Mouse (Mus musculus) c-Kit-negative CD71-positive TER-119-positive erythroid progenitor cells, embryonic 14.5 days (primary cell): ENCODE results near the gene Gm12800.
"Not testable (repeated sequence)": the region's sequence is repeated elsewhere in the genome, so short reads cannot be mapped to it uniquely, and the experiment has no call there.

Experiments
- DNase-seq: peaks from one replicate; pipeline ENCODE4 v3.0.0-alpha.2; 2013; ENCODE audit warnings: low read depth, low spot score

Gm12800 gene

DNA sequence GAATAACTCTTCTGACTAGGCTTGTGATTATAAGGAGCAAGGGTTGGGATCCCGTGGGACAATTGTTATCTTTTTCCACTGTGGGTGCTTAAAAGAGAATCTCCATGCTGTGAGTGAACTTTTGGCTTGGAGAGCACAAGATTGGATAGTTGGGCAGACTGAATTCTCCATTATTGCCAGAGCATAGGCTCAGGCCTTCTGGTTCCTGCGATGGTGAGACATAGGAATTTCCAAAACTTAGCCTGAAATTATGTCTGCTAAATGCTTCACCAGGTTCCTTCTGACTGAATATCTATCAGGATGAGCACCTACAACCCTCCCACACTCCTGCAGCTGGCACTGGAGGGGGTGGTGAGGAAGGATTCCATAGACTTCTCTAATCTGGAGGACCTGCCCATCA is at the start of gene Gm12800:
Gene Gm12800 (plus strand): TSS at position 301 of the 400 bp plus-strand sequence.
- DNase-seq: not testable (repeated sequence)

DNA sequence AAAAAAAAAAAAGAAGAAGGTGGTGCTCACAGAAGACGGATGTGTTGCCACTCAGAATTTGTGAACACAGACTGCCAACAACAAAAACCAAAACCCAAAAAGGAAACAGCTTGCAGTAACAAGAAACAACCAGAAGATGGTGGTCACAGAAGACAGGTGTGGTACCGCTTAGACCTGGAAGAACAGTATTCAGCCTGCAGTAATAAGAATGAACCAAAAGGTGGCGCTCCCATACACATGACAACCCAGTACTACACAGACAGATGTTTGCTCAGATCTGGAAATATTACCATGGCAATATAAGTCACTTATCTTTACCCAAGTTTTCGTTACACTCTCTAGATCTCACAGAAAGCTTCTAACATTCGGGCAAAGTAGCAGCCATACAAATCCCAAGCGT is 48.0 kb upstream of the Gm12800 start:
- DNase-seq: no peak

GRCm38 (mm10) chr4:101862289-101862688 is 46.6 kb upstream of the Gm12800 start:
- DNase-seq: no peak

DNA sequence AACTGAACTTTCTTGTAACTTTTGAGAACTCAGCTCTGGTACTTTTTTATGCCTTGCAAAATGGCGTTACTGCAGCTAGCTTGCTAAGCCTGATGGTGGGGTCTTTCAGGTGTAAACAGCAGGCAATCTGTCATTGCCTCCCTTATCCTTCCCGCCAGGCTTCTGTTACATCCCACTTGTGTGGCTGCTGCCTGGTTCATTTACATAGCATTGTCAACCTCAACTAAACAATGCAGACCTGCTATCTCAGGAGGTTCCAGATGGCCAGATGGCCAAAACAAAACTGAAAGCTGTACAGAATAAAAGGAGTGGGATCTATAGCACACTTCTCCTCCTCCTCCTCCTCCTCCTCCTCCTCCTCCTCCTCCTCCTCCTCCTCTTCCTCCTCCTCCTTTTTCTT is 36.9 kb upstream of the Gm12800 start:
- not testable (repeated sequence) for DNase-seq

DNA sequence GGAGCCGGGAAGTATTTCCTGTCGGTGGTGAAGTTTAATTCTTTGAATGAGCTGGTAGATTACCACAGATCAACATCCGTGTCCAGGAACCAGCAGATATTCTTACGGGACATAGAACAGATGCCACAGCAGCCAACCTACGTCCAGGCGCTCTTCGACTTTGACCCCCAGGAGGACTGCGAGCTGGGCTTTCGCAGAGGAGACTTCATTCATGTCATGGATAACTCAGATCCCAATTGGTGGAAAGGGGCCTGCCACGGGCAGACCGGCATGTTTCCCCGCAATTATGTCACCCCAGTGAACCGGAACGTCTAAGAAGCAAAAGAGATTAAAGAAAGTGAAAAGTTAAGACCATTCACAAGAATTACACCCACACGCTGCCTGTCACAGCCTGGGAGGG is 33.2 kb upstream of the Gm12800 start:
- not testable (repeated sequence) for DNase-seq

DNA sequence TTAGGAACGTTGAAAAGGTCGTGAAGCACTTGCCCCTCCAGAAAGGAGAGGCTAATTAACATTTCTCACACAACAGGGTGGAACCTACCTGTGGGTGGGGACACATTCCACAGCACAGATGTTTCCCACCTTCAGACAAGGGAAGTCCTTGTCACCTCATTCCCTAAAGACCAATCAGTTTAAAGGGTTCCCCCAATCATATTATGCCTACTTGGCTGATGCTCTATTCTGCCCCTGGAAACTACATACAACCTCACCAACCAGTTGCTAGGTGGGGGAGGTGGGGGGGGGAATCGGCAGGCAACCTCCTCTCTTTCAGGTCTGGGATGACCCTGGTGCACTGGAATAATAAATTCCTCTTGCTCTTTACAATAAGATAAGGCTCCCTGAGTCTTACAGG is 25.3 kb upstream of the Gm12800 start:
- DNase-seq: no peak

GRCm38 (mm10) chr4:101889377-101889776 is 19.5 kb upstream of the Gm12800 start:
- no peak for DNase-seq

- no peak for DNase-seq
Observed at GRCm38 (mm10) chr4:101893656-101894420, 15.1 kb upstream of the Gm12800 start, which contains the start of gene C130073F10Rik. Gene C130073F10Rik, minus strand, starts transcription at chr4:101893789.

DNA sequence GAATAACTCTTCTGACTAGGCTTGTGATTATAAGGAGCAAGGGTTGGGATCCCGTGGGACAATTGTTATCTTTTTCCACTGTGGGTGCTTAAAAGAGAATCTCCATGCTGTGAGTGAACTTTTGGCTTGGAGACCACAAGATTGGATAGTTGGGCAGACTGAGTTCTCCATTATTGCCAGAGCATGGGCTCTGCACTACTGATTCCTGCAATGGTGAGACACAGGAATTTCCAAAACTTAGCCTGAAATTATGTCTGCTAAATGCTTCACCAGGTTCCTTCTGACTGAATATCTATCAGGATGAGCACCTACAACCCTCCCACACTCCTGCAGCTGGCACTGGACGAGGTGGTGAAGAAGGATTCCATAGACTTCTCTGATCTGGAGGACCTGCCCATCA is 31.2 kb downstream of the Gm12800 start, which contains the start of gene Gm12794:
Gene Gm12794 (plus strand): TSS at position 301 of the 400 bp plus-strand sequence.
- not testable (repeated sequence) for DNase-seq
